Mouse (Mus musculus) midbrain, embryonic 15.5 days (tissue): ENCODE results near the gene Cpsf6. TPM values are rescaled to one million over a fixed set of nuclear protein-coding genes. Genes with fewer than 3 reads are reported as not detected.
"Not testable (repeated sequence)": the region's sequence is repeated elsewhere in the genome, so short reads cannot be mapped to it uniquely, and the experiment has no call there.

Source experiments
- ATAC-seq: fragments of 200-750 bp; cut with Nextera tagmentation; replicated peaks from 2 replicates; pipeline ENCODE4 v1.8.0; 2017; ENCODE audit warnings: moderate TSS enrichment
- H3K27ac ChIP-seq: fragments of 300-500 bp; sonication (generic); 2 replicates; pipeline ENCODE4 v1.5.1; 2015; ENCODE audit warnings: mild to moderate bottlenecking, inconsistent platforms
- H3K27me3 ChIP-seq: fragments of 300-500 bp; sonication (generic); replicated peaks from 2 replicates; pipeline ENCODE4 v1.6.1; 2015; ENCODE audit warnings: inconsistent platforms
- H3K36me3 ChIP-seq: fragments of 300-500 bp; sonication (generic); replicated peaks from 2 replicates; pipeline ENCODE4 v1.6.1; 2015; ENCODE audit warnings: inconsistent platforms
- H3K4me1 ChIP-seq: fragments of 300-500 bp; sonication (generic); 2 replicates; pipeline ENCODE4 v1.6.1; 2015; ENCODE audit warnings: inconsistent platforms
- H3K4me2 ChIP-seq: fragments of 300-500 bp; sonication (generic); 2 replicates; pipeline ENCODE4 v1.6.1; 2015; ENCODE audit warnings: inconsistent platforms, mild to moderate bottlenecking, moderate library complexity
- H3K4me3 ChIP-seq: fragments of 300-500 bp; sonication (generic); 2 replicates; pipeline ENCODE4 v1.5.1; 2015; ENCODE audit warnings: mild to moderate bottlenecking, inconsistent platforms
- H3K9ac ChIP-seq: fragments of 300-500 bp; sonication (generic); 2 replicates; pipeline ENCODE4 v1.6.1; 2015; ENCODE audit warnings: mild to moderate bottlenecking, inconsistent platforms
- H3K9me3 ChIP-seq: fragments of 300-500 bp; sonication (generic); 2 replicates; pipeline ENCODE4 v1.6.1; 2016; ENCODE audit warnings: inconsistent platforms
- WGBS: fragments of 180-500 bp; shearing (Covaris S2); methylation state at CpG from one replicate; pipeline ENCODE4 v1.1.7; 2015; ENCODE audit warnings: mixed read lengths; 5-methylcytosine and 5-hydroxymethylcytosine counted together
- polyA plus RNA-seq: library from polyadenylated mRNA; unstranded; fragments of >200 nt; fragmentation: Nextera tagmentation; extraction: Ambion mirVana; gene quantifications from 2 replicates; pipeline ENCODE4 v1.2.1, GENCODE M21; 2015

Gene Cpsf6
- polyA plus RNA-seq, 1 experiment from 2014 or later = 154 TPM

DNA sequence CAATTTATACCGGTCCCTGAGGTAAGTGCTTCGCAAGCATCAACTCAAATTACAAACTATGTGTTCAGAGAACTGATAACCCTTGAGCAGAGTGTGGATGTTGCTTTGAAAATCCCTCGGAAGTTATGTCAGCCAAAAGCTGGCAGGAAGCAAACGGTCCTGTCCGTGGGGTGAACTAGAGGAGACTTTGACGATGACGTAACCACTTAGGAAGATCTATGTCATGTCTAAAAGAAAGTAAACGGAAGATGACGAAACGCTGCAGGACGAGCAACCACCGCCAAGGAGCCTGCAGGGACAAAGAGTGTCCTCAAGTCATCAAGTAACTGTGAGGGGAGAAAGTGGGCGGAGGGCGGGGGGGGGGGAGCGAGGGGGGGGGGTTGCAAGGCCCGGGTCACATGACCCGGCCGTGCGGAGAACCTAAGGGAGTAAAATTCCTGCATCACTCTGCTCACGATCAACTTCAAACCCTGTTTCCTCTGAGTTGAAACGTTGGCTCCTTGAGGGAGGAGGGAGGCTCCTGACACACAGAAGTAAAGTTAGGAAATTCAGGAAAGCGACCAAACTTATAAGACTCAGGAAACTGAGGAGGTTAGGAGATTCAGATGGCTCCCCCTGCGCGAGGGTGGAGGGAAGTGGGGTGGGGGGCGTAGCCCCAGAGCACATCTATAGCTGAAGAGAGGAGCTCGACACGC, 13.5 kb upstream of the Cpsf6 start:
- WGBS = 2% methylated on average over 25 of the region's 27 CpGs
- no peaks in the 10 kb centered on the region for H3K27me3 ChIP-seq
- H3K4me1 ChIP-seq = peaks cover 9% of the 10 kb centered on the region
- H3K9ac ChIP-seq = no peak overlapping the region
- H3K4me2 ChIP-seq = peak overlapping the region; percentile 50
- H3K36me3 ChIP-seq = no peaks in the 10 kb centered on the region
- H3K4me3 ChIP-seq = peak overlapping the region; percentile 28
- no peaks in the 10 kb centered on the region for H3K9me3 ChIP-seq
- H3K27ac ChIP-seq = no peak overlapping the region
- peak; percentile 42; the same call in 1 of the 2 replicates for ATAC-seq

- Histone ChIP-seq H3K4me2 (peak overlapping the region; percentile 50), H3K4me3 (peak overlapping the region; percentile 28; the same call in 1 of the 2 replicates), H3K4me1 (peaks cover 9% of the 10 kb centered on the region), H3K9me3 (no peaks in the 10 kb centered on the region), H3K27ac (no peak overlapping the region), H3K9ac (no peak overlapping the region), H3K27me3 (no peaks in the 10 kb centered on the region), H3K36me3 (no peaks in the 10 kb centered on the region)
- ATAC-seq = no peak
- WGBS = 8% methylated on average over 6 of the region's 6 CpGs
Measured at GRCm38 (mm10) chr10:117392832-117393195, 13.0 kb upstream of the Cpsf6 start.

DNA sequence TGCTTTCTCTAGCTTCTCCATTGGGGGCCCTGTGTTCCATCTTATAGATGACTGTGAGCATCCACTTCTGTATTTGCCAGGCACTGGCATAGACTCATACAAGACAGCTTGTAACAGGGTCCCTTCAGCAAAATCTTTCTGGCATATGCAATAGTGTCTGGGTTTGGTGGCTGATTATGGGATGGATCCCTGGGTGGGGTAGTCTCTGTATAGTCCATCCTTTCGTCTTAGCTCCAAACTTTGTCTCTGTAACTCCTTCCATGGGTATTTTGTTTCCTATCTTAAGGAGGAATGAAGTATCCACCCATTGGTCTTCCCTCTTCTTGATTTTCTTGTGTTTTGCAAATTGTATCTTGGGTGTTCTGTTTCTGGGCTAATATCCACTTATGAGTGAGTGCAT, 12.6 kb upstream of the Cpsf6 start:
- 91% methylated on average over 1 of the region's 1 CpGs for WGBS
- not testable (repeated sequence) for H3K4me2 ChIP-seq, H3K9ac ChIP-seq, H3K9me3 ChIP-seq, H3K4me3 ChIP-seq, H3K36me3 ChIP-seq, H3K27ac ChIP-seq, H3K4me1 ChIP-seq, H3K27me3 ChIP-seq, ATAC-seq

GRCm38 (mm10) chr10:117391801-117392200, 12.0 kb upstream of the Cpsf6 start:
- no peaks in the 10 kb centered on the region for H3K36me3 ChIP-seq
- no peak overlapping the region for H3K4me3 ChIP-seq
- H3K4me2 ChIP-seq = no peak overlapping the region
- H3K9ac ChIP-seq = no peak overlapping the region
- no peak for ATAC-seq
- no peak overlapping the region for H3K27ac ChIP-seq
- no peaks in the 10 kb centered on the region for H3K9me3 ChIP-seq
- H3K27me3 ChIP-seq = no peaks in the 10 kb centered on the region
- WGBS = 91% methylated on average over 2 of the region's 2 CpGs
- peaks cover 9% of the 10 kb centered on the region for H3K4me1 ChIP-seq

DNA sequence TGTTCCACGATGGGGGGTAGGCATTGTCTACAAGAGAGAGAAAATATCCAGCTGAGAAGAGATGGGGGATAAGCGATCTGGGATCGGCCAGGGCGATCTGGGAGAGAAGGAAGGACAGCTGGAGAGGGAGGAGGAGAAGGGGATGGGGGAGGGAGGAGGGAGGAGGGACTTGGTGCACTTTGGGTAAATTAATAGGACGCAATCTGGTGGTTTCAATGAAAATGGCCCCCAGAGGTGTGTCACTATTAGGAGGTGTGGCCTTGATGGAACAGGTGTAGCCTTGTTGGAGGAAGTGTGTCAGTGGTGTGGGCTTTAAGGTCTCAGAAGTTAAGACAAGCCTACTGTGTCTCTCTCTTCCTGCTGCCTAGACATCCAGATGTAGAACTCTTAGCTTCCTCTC, 11.2 kb upstream of the Cpsf6 start:
- no peak overlapping the region for H3K27ac ChIP-seq
- no peak overlapping the region for H3K4me2 ChIP-seq
- no peak overlapping the region for H3K9ac ChIP-seq
- WGBS = 15% methylated on average over 5 of the region's 5 CpGs
- H3K36me3 ChIP-seq = no peaks in the 10 kb centered on the region
- no peak for ATAC-seq
- H3K4me1 ChIP-seq = peaks cover 9% of the 10 kb centered on the region
- H3K4me3 ChIP-seq = no peak overlapping the region
- no peaks in the 10 kb centered on the region for H3K9me3 ChIP-seq
- H3K27me3 ChIP-seq = no peaks in the 10 kb centered on the region

DNA sequence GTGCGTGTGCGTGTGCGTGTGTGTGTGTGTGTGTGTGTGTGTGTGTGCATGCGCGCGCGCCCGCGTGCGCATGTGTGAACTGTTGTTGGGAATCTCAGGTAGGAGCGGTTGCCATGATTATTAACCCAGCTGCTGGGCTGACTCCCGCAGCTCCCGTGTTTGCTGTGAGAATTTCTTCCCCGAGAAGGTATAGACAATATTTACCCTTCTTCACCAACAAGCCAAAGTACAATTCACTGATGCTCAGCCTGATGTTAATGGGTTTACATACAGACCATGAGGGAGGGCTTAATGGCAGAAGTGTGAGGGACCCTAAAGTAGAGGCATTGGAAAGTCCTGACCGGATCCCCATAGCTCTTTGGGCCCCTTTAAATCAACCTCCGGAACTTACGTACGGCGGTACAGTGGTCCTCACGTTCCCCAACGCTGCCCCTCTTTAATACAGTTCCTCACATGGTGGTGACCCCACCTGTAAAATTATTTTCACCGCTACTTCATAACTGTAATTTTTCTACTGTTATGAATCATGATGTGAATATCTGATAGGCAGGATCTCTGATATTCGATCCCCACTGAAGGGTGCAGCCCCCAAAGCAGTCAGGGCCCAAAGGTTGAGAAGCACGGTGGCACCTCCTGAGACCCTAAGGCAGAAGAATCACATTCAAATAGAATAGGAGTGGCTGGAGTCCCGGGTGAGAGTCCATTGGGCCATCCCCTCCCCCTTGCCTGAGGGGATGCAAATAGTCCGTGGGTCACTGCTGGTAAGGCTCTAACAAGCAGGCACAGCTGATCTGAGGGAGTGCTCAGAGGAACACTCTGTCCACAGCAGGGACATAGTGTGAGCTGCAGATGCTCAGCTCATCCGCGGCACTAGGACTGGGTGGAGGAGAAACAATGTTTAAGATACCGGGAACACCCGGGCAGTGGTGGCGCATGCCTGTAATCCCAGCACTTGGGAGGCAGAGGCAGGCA, 10.4 kb upstream of the Cpsf6 start:
- no peak for ATAC-seq
- H3K9ac ChIP-seq = no peak overlapping the region
- H3K27me3 ChIP-seq = no peaks in the 10 kb centered on the region

DNA sequence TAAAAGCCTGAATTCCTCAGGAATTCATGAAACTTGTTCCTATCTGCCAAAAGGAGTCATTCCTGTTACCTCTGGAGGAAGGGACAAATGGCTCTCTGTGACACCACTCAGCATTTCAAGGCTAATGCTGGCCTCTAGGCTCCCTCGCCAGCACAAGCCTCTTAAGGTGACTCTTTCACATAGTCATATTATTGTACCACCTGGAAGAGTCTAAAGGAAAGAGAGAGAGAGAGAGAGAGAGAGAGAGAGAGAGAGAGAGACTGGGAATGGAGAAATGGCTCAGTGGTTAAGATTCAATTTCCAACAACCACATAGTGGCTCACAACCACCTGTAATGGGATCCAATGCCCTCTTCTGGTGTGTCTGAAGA, 9.5 kb upstream of the Cpsf6 start:
- Histone ChIP-seq H3K9ac (no peak overlapping the region), H3K4me2 (no peak overlapping the region), H3K4me1 (peaks cover 9% of the 10 kb centered on the region), H3K36me3 (no peaks in the 10 kb centered on the region), H3K4me3 (no peak overlapping the region), H3K9me3 (no peaks in the 10 kb centered on the region), H3K27ac (no peak overlapping the region), H3K27me3 (no peaks in the 10 kb centered on the region)
- WGBS = 80% methylated on average over 1 of the region's 1 CpGs
- no peak for ATAC-seq

More for the DNA sequence above, 10.4 kb upstream of the Cpsf6 start:
- no peaks in the 10 kb centered on the region for H3K36me3 ChIP-seq
- peaks cover 9% of the 10 kb centered on the region for H3K4me1 ChIP-seq
- H3K4me3 ChIP-seq = no peak overlapping the region
- H3K27ac ChIP-seq = no peak overlapping the region
- 56% methylated on average over 31 of the region's 31 CpGs for WGBS
- no peaks in the 10 kb centered on the region for H3K9me3 ChIP-seq
- no peak overlapping the region for H3K4me2 ChIP-seq

- Histone ChIP-seq H3K27me3 (no peaks in the 10 kb centered on the region), H3K36me3 (no peaks in the 10 kb centered on the region), H3K9ac (no peak overlapping the region), H3K9me3 (no peaks in the 10 kb centered on the region), H3K4me3 (no peak overlapping the region), H3K4me2 (no peak overlapping the region), H3K27ac (no peak overlapping the region), H3K4me1 (peaks cover 7% of the 10 kb centered on the region)
- ATAC-seq = no peak
- WGBS = 44% methylated on average over 2 of the region's 2 CpGs
Measured at GRCm38 (mm10) chr10:117388637-117389370, 9.0 kb upstream of the Cpsf6 start.

DNA sequence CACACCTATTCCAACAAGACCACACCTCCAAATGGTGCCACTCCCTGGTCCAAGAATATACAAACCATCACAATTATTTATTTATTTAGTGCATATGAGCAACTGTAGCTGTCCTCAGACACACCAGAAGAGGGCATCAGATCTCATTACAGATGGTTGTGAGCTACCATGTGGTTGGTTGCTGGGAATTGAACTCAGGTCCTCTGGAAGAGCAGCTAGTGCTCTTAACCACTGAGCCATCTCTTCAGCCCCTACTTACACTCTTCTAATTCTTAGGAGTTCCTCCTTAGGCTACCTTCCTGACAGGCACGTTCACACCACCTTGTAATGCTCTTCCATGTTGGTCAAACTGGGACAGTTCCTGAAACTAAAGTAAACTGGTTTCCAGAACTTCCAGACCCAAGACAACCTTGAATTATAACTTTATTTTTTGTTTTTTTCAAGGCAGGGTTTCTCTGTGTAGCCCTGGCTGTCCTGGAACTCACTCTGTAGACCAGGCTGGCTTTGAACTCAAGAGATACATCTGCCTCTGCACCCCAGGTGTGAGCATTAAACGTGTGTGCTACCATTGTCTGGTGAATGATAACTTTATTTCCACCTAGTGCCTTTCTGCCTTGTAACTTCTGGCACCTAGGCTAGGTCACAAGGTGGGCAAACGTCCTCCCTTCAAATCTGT, 8.3 kb upstream of the Cpsf6 start:
- not testable (repeated sequence) for H3K9me3 ChIP-seq, H3K9ac ChIP-seq, ATAC-seq, H3K4me3 ChIP-seq, H3K27ac ChIP-seq, H3K27me3 ChIP-seq, H3K36me3 ChIP-seq, H3K4me1 ChIP-seq, H3K4me2 ChIP-seq
- 53% methylated on average over 3 of the region's 3 CpGs for WGBS

GRCm38 (mm10) chr10:117386981-117387380, 7.2 kb upstream of the Cpsf6 start:
- Histone ChIP-seq H3K4me1 (no peaks in the 10 kb centered on the region), H3K9me3 (no peaks in the 10 kb centered on the region), H3K4me2 (no peak overlapping the region), H3K27ac (no peak overlapping the region), H3K9ac (no peak overlapping the region), H3K36me3 (no peaks in the 10 kb centered on the region), H3K27me3 (no peaks in the 10 kb centered on the region), H3K4me3 (no peak overlapping the region)
- 72% methylated on average over 6 of the region's 6 CpGs for WGBS
- no peak for ATAC-seq

GRCm38 (mm10) chr10:117386261-117386660, 6.4 kb upstream of the Cpsf6 start:
- no peaks in the 10 kb centered on the region for H3K9me3 ChIP-seq
- no peak overlapping the region for H3K4me2 ChIP-seq
- H3K27me3 ChIP-seq = no peaks in the 10 kb centered on the region
- 76% methylated on average over 1 of the region's 1 CpGs for WGBS
- no peak overlapping the region for H3K4me3 ChIP-seq
- ATAC-seq = no peak
- H3K4me1 ChIP-seq = no peaks in the 10 kb centered on the region
- H3K9ac ChIP-seq = no peak overlapping the region
- H3K36me3 ChIP-seq = no peaks in the 10 kb centered on the region
- no peak overlapping the region for H3K27ac ChIP-seq

- no peak overlapping the region for H3K9ac ChIP-seq
- H3K4me2 ChIP-seq = no peak overlapping the region
- H3K36me3 ChIP-seq = no peaks in the 10 kb centered on the region
- no peak for ATAC-seq
- WGBS = 81% methylated on average over 4 of the region's 4 CpGs
- H3K27ac ChIP-seq = no peak overlapping the region
- no peaks in the 10 kb centered on the region for H3K9me3 ChIP-seq
- H3K4me1 ChIP-seq = no peaks in the 10 kb centered on the region
- no peak overlapping the region for H3K4me3 ChIP-seq
- H3K27me3 ChIP-seq = no peaks in the 10 kb centered on the region
Measured at GRCm38 (mm10) chr10:117385431-117385830, 5.6 kb upstream of the Cpsf6 start.
